Mouse (Mus musculus) stomach, postnatal 0 days (tissue): ENCODE measurements around the gene Ano1. TPM values are rescaled to one million over a fixed set of nuclear protein-coding genes. Genes with fewer than 3 reads are reported as not detected.

ENCODE experiments used
- ATAC-seq: fragments of 200-750 bp; cut with Nextera tagmentation; 2 replicates; pipeline ENCODE4 v1.8.0; 2017; ENCODE audit not compliant: low FRiP score, low TSS enrichment
- DNase-seq: peaks from one replicate; pipeline ENCODE4 v3.0.0-alpha.2; 2016; ENCODE audit warnings: low spot score
- H3K27ac ChIP-seq: fragments of 300-500 bp; sonication (generic); replicated peaks from 2 replicates; pipeline ENCODE4 v1.5.1; 2014; ENCODE audit warnings: mild to moderate bottlenecking, control low read depth
- H3K27me3 ChIP-seq: fragments of 300-500 bp; sonication (generic); 2 replicates; pipeline ENCODE4 v1.6.1; 2014; ENCODE audit warnings: low read length; ENCODE audit not compliant: control insufficient read depth, insufficient read depth
- H3K36me3 ChIP-seq: fragments of 300-500 bp; sonication (generic); 2 replicates; pipeline ENCODE4 v1.6.1; 2014; ENCODE audit warnings: low read length, mixed read lengths; ENCODE audit not compliant: control insufficient read depth, insufficient read depth
- H3K4me1 ChIP-seq: fragments of 300-500 bp; sonication (generic); replicated peaks from 2 replicates; pipeline ENCODE4 v1.6.1; 2014; ENCODE audit warnings: antibody characterized with exemption; ENCODE audit not compliant: control insufficient read depth, insufficient read depth
- H3K4me2 ChIP-seq: fragments of 300-500 bp; sonication (generic); replicated peaks from 2 replicates; pipeline ENCODE4 v1.6.1; 2014; ENCODE audit warnings: low read depth, mild to moderate bottlenecking, control low read depth, moderate library complexity
- H3K4me3 ChIP-seq: fragments of 300-500 bp; sonication (generic); 2 replicates; pipeline ENCODE4 v1.5.1; 2014; ENCODE audit warnings: low read depth, low read length, control low read depth
- H3K9ac ChIP-seq: fragments of 300-500 bp; sonication (generic); 2 replicates; pipeline ENCODE4 v1.6.1; 2014; ENCODE audit warnings: mild to moderate bottlenecking, low read length, control low read depth, mixed read lengths
- H3K9me3 ChIP-seq: fragments of 300-500 bp; sonication (generic); 2 replicates; pipeline ENCODE4 v1.6.1; 2016; ENCODE audit warnings: low read length; ENCODE audit not compliant: control insufficient read depth
- CTCF ChIP-seq: IDR thresholded peaks from 2 replicates; pipeline ENCODE4 v1.5.1; 2016; ENCODE audit warnings: antibody characterized with exemption, low read depth, mild to moderate bottlenecking, moderate library complexity
- EP300 ChIP-seq: optimal IDR thresholded peaks from 2 replicates; pipeline ENCODE3; 2016; ENCODE audit warnings: antibody characterized with exemption
- WGBS: fragments of 180-500 bp; shearing (Covaris S2); extraction: QIAGEN DNeasy Blood & Tissue Kit; methylation state at CpG from one replicate; pipeline ENCODE4 v1.1.7; 2014; 5-methylcytosine and 5-hydroxymethylcytosine counted together
- polyA plus RNA-seq: library from polyadenylated mRNA; unstranded; fragments of >200 nt; fragmentation: Nextera tagmentation; extraction: Ambion mirVana; gene quantifications from 2 replicates; pipeline ENCODE4 v1.2.1, GENCODE M21; 2015

Ano1 gene
- 32.4 and 41.6 TPM in 2 replicates for polyA plus RNA-seq

DNA sequence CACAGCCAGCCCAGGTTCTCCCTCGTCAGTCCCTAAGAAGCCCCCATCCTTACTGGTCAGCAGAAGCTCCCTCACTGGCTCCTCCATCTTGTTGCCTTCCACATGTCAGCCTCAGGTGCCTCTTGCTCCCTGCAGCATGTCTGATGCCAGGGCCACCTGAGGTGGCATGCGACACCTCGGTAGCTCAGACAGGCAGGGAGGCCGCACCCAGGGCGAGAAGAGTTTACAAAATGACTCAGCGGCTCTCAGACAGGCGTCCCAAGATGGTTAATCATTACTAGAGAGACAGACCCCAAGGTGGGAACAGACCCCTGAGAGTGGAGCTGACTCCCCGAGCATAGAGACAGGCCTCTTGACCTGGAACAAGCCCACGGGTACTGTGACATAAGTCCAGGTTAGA, at the start of gene Ano1:
Ano1 (minus strand) TSS at position 142 of the 400 bp plus-strand sequence.
- DNase-seq (peak; percentile 76), ATAC-seq (no peak)
- Histone ChIP-seq H3K4me1 (no peaks in the 10 kb centered on the region; the same call in none of the 2 replicates), H3K9me3 (no peaks in the 10 kb centered on the region), H3K4me2 (peak within 1 kb of the TSS; percentile 11), H3K27me3 (no peaks in the 10 kb centered on the region), H3K9ac (no peak within 1 kb of the TSS), H3K4me3 (no peak within 1 kb of the TSS), H3K36me3 (no peaks in the 10 kb centered on the region), H3K27ac (no peak within 1 kb of the TSS; the same call in 1 of the 2 replicates)
- WGBS, result 68% methylated on average over 9 of the region's 9 CpGs
- TF ChIP-seq CTCF (no peak), EP300 (no peak)

DNA sequence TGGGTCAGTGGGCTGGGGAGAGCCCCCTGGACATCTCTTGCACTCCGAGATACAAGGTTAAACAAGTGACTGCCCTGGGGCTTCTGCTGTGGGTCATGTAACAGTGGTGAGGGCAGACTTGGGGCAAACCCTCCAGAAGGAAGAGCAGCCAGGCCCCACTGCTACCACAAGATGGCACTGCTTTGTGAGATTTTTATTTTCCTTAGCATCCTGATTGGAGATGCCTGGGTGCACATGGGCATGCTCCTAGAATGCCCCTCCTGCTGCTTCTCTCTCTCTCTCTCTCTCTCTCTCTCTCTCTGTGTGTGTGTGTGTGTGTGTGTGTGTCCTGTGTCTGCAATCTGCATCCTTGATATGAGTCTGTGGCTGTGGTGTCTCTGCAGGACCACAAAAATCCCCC, 46.7 kb upstream of the Ano1 start:
- H3K27me3 ChIP-seq, result no peaks in the 10 kb centered on the region
- ATAC-seq, result no peak; the same call in 1 of the 2 replicates

DNA sequence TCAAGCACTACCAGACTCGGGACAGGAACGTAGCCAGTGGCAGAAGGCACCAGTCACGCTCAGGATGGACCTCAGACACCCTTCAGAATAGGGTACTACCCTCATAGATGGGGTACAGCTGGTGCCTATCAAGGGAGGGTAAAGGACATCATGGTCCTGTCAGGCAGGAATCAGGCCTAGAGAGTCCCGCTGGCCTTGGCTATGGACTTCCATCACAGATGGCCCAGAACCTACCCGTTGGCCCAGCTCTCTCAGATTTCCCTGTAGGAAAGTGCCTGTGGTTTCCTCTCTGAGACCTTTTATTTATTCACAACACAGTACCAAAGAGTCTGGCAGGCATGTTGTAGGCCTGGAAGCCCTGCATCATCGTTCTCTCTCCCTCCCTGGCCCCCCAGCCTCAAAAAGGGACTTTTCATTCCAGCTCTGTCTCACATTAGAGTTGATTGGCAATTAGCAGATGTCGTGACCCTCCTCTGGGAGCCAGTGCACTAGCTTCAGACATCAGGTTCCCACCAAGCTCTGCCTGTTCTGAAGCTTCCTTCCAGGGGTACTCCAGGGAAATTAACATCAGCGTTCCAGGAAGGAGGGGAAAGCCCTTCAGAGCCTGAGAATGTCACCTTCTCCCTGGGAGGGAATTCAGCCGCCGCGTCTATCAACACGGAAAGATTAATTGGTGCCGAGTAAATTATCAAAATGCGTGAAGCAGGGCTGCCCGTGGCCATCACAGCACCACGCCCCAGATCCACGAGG, 45.4 kb upstream of the Ano1 start:
- Histone ChIP-seq H3K9ac (no peak overlapping the region), H3K9me3 (no peaks in the 10 kb centered on the region), H3K4me2 (no peak overlapping the region), H3K27me3 (no peaks in the 10 kb centered on the region), H3K4me3 (no peak overlapping the region), H3K4me1 (no peaks in the 10 kb centered on the region), H3K36me3 (no peaks in the 10 kb centered on the region), H3K27ac (no peak overlapping the region)
- ATAC-seq, result no peak
- 66% methylated on average over 17 of the region's 17 CpGs for WGBS
- TF ChIP-seq CTCF, result no peak
- TF ChIP-seq EP300, result no peak
- DNase-seq, result no peak

More for the DNA sequence above, 46.7 kb upstream of the Ano1 start:
- H3K27ac ChIP-seq, result no peak overlapping the region
- H3K4me2 ChIP-seq, result no peak overlapping the region
- H3K4me1 ChIP-seq, result no peaks in the 10 kb centered on the region
- 33% methylated on average over 1 of the region's 1 CpGs for WGBS
- no peaks in the 10 kb centered on the region for H3K36me3 ChIP-seq
- no peaks in the 10 kb centered on the region for H3K9me3 ChIP-seq
- peak; percentile 46 for DNase-seq
- TF ChIP-seq CTCF (peak; percentile 79), EP300 (no peak)
- H3K9ac ChIP-seq, result no peak overlapping the region
- no peak overlapping the region for H3K4me3 ChIP-seq

DNA sequence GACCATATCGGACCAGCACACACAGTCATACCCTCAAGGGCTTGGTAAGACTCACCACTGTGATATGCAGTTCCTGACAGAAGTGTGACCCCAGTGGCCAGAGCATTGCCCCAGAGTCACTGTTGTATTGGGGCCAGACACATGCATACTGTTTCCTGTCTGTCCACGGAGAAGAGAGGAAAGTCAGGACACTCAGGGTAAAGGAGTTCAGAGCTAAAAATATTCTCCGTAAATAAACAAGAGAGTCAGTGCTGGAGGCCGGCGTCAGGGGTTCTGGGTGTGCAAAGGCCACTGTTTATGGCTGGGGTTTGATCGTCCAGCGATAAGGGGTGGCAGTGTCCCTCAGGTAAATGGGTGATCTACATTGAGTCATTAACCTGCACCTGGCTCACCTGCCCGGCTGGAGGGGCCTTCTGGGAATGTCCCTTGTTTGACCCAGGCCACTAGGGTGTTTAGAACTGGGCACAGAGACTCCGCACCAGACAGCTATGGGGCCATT, 44.3 kb upstream of the Ano1 start:
- H3K9me3 ChIP-seq, result no peaks in the 10 kb centered on the region
- no peak for DNase-seq
- 56% methylated on average over 9 of the region's 9 CpGs for WGBS
- no peak overlapping the region for H3K9ac ChIP-seq
- no peaks in the 10 kb centered on the region for H3K27me3 ChIP-seq
- H3K27ac ChIP-seq, result no peak overlapping the region
- no peaks in the 10 kb centered on the region for H3K36me3 ChIP-seq
- no peaks in the 10 kb centered on the region for H3K4me1 ChIP-seq
- TF ChIP-seq EP300, result no peak
- no peak for TF ChIP-seq CTCF
- ATAC-seq, result no peak
- H3K4me3 ChIP-seq, result no peak overlapping the region
- H3K4me2 ChIP-seq, result no peak overlapping the region

DNA sequence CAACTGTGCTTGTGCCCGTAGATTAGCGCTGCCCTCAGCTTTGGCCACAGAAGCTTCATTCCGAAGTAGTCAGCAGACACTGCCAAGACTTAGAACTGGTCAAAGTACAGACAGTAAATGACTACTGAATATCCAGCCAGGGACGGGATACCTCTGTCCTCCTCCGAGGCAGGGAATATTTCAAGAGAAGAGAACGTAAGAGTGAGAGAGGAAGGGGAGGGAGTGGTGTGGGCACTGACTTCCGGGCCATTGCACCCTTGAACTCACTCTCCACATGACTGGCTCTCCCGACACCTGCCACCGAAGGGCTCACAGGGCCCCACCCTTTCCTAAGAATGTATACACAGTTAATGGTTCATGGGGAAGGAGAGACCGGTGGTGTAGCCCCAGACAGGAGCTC, 41.5 kb upstream of the Ano1 start:
- 64% methylated on average over 10 of the region's 10 CpGs for WGBS
- DNase-seq (no peak), ATAC-seq (peak; percentile 58; the same call in 1 of the 2 replicates)
- H3K9ac ChIP-seq, result no peak overlapping the region
- TF ChIP-seq EP300, result no peak
- no peak for TF ChIP-seq CTCF
- no peaks in the 10 kb centered on the region for H3K4me1 ChIP-seq
- no peaks in the 10 kb centered on the region for H3K36me3 ChIP-seq
- no peak overlapping the region for H3K4me3 ChIP-seq
- no peaks in the 10 kb centered on the region for H3K27me3 ChIP-seq
- no peaks in the 10 kb centered on the region for H3K9me3 ChIP-seq
- no peak overlapping the region for H3K4me2 ChIP-seq
- H3K27ac ChIP-seq, result no peak overlapping the region

DNA sequence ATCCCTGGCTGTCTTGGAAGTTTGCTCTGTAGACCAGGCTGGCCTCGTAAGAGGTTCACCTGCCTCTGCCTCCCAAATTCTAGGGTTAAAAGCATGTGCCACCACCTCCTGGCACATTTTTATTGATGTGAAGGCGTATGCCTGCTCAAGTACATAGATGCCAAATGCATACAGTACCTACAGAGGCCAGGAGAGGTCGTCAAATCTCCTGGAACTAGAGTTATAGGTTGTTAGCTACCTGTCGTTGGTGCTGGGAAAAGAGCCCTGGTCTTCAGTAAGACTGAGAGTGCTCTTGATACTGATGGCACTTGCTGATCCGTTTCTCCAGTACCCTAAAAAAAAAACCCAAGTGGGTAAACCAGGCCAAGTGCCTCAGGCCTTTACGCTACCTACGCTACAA, 39.7 kb upstream of the Ano1 start:
- TF ChIP-seq CTCF, result no peak
- no peak for TF ChIP-seq EP300
- no peak overlapping the region for H3K4me3 ChIP-seq
- H3K4me2 ChIP-seq, result no peak overlapping the region
- DNase-seq (no peak), ATAC-seq (no peak)
- WGBS, result 85% methylated on average over 7 of the region's 7 CpGs
- no peaks in the 10 kb centered on the region for H3K27me3 ChIP-seq
- H3K4me1 ChIP-seq, result no peaks in the 10 kb centered on the region
- no peak overlapping the region for H3K9ac ChIP-seq
- no peaks in the 10 kb centered on the region for H3K36me3 ChIP-seq
- H3K27ac ChIP-seq, result no peak overlapping the region
- H3K9me3 ChIP-seq, result no peaks in the 10 kb centered on the region
